Mouse (Mus musculus): ENCODE measurements at regions not wholly inside any gene's neighbourhood (a gene's known extent, or its start where the extent isn't known, plus 50 kb on each side); places are given as distances from the start of the nearest gene placed in this dataset.
A peak's percentile ranks its signal among the peaks of the same experiment; 100 is the strongest.

GRCm38 (mm10) chr10:111836802-111837201, 135.7 kb upstream of the Krr1 start:
- DNase-seq (ENCODE audit: low spot score, missing footprints) (no peak), ATAC-seq (ENCODE audit: low FRiP score) (no peak)
- Histone ChIP-seq H3K36me3 (ENCODE audit: control insufficient read depth, insufficient read depth, low read length) (no peaks in the 10 kb centered on the region), H3K9ac (ENCODE audit: low read length) (no peak overlapping the region), H3K4me2 (no peak overlapping the region), H3K4me3 (ENCODE audit: low read depth, low read length) (no peak overlapping the region), H3K27me3 (ENCODE audit: control insufficient read depth, insufficient read depth, low read length) (no peaks in the 10 kb centered on the region), H3K4me1 (ENCODE audit: control insufficient read depth, insufficient read depth, low read length) (peaks cover 7% of the 10 kb centered on the region), H3K9me3 (ENCODE audit: control insufficient read depth, low read length) (no peaks in the 10 kb centered on the region), H3K27ac (ENCODE audit: low read depth, low read length) (no peak overlapping the region)
- 88% methylated on average over 4 of the region's 4 CpGs for WGBS

GRCm38 (mm10) chr10:111842321-111842775, 130.1 kb upstream of the Krr1 start:
- Histone ChIP-seq H3K4me2 (no peak overlapping the region), H3K27ac (ENCODE audit: low read depth, low read length) (no peak overlapping the region), H3K4me3 (ENCODE audit: low read depth, low read length) (no peak overlapping the region), H3K9ac (ENCODE audit: low read length) (no peak overlapping the region), H3K27me3 (ENCODE audit: control insufficient read depth, insufficient read depth, low read length) (no peaks in the 10 kb centered on the region), H3K9me3 (ENCODE audit: control insufficient read depth, low read length) (no peaks in the 10 kb centered on the region), H3K4me1 (ENCODE audit: control insufficient read depth, insufficient read depth, low read length) (peaks cover 6% of the 10 kb centered on the region; the same call in 1 of the 2 replicates), H3K36me3 (ENCODE audit: control insufficient read depth, insufficient read depth, low read length) (no peaks in the 10 kb centered on the region)
- WGBS: 41% methylated on average over 11 of the region's 11 CpGs
- DNase-seq (ENCODE audit: low spot score, missing footprints) (peak; percentile 87), ATAC-seq (ENCODE audit: low FRiP score) (peak; percentile 49)

- Histone ChIP-seq H3K36me3 (ENCODE audit: control insufficient read depth, insufficient read depth, low read length) (no peaks in the 10 kb centered on the region), H3K4me3 (ENCODE audit: low read depth, low read length) (no peak overlapping the region), H3K27ac (ENCODE audit: low read depth, low read length) (no peak overlapping the region), H3K27me3 (ENCODE audit: control insufficient read depth, insufficient read depth, low read length) (no peaks in the 10 kb centered on the region), H3K4me1 (ENCODE audit: control insufficient read depth, insufficient read depth, low read length) (peaks cover 6% of the 10 kb centered on the region; the same call in 1 of the 2 replicates), H3K9me3 (ENCODE audit: control insufficient read depth, low read length) (no peaks in the 10 kb centered on the region), H3K4me2 (no peak overlapping the region), H3K9ac (ENCODE audit: low read length) (no peak overlapping the region)
- WGBS: 75% methylated on average over 7 of the region's 7 CpGs
- peak; percentile 67 for DNase-seq (ENCODE audit: low spot score, missing footprints)
- ATAC-seq (ENCODE audit: low FRiP score): no peak
Measured at GRCm38 (mm10) chr10:111842896-111843295, 129.6 kb upstream of the Krr1 start.

DNA sequence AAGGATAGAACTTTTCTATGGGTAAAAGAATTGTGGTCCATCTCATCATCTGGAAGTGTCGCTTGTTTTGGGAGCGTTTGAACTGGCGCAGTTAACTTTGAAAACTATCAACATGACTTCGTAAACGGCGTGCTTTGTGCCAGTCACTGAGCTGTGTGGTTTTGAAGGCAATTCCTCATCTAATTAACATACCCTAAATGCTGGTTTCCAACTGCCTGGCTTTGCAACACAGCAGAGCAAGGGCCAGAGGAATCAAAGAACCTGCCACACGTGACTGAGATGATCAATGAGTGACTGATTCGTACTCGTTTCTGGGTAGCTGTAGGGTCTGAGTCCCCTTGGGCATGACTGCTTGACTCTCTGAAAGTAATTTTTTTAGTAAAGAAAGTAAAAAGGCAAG, 129.2 kb upstream of the Krr1 start:
- Histone ChIP-seq H3K4me2 (no peak overlapping the region), H3K9me3 (ENCODE audit: control insufficient read depth, low read length) (no peaks in the 10 kb centered on the region), H3K9ac (ENCODE audit: low read length) (no peak overlapping the region), H3K27ac (ENCODE audit: low read depth, low read length) (no peak overlapping the region), H3K36me3 (ENCODE audit: control insufficient read depth, insufficient read depth, low read length) (no peaks in the 10 kb centered on the region), H3K27me3 (ENCODE audit: control insufficient read depth, insufficient read depth, low read length) (no peaks in the 10 kb centered on the region), H3K4me3 (ENCODE audit: low read depth, low read length) (no peak overlapping the region), H3K4me1 (ENCODE audit: control insufficient read depth, insufficient read depth, low read length) (peaks cover 6% of the 10 kb centered on the region; the same call in 1 of the 2 replicates)
- ATAC-seq (ENCODE audit: low FRiP score) (peak; percentile 41; the same call in 1 of the 2 replicates), DNase-seq (ENCODE audit: low spot score, missing footprints) (peak; percentile 81)
- 76% methylated on average over 9 of the region's 9 CpGs for WGBS

DNA sequence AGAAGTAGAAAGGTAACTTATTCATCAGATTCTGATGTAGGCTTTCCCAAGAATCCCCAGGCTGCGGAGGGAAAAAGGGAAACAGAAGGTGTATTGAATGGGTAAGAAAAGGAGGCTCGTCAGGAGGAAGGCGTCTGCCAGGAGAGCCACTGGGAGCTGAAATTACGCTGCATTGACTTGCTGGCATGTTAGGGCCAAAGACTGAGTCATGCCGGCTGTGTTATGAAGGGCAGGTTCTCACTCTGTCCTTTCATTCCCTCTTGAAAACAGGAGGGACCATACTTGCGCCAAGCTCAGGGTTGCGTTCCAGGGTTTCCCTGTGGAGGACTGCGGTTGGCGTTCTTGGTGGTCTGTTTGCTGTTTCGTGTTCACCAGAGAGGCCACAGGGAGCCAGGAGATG, 128.3 kb upstream of the Krr1 start:
- no peak for DNase-seq (ENCODE audit: low spot score, missing footprints)
- Histone ChIP-seq H3K4me1 (ENCODE audit: control insufficient read depth, insufficient read depth, low read length) (peaks cover 6% of the 10 kb centered on the region; the same call in 1 of the 2 replicates), H3K9me3 (ENCODE audit: control insufficient read depth, low read length) (no peaks in the 10 kb centered on the region), H3K27ac (ENCODE audit: low read depth, low read length) (no peak overlapping the region), H3K27me3 (ENCODE audit: control insufficient read depth, insufficient read depth, low read length) (no peaks in the 10 kb centered on the region), H3K4me2 (no peak overlapping the region), H3K36me3 (ENCODE audit: control insufficient read depth, insufficient read depth, low read length) (no peaks in the 10 kb centered on the region), H3K9ac (ENCODE audit: low read length) (no peak overlapping the region), H3K4me3 (ENCODE audit: low read depth, low read length) (no peak overlapping the region)
- no peak for ATAC-seq (ENCODE audit: low FRiP score)
- 91% methylated on average over 10 of the region's 10 CpGs for WGBS

GRCm38 (mm10) chr10:111845946-111846345, 126.5 kb upstream of the Krr1 start:
- Histone ChIP-seq H3K4me3 (ENCODE audit: low read depth, low read length) (no peak overlapping the region), H3K27me3 (ENCODE audit: control insufficient read depth, insufficient read depth, low read length) (no peaks in the 10 kb centered on the region), H3K36me3 (ENCODE audit: control insufficient read depth, insufficient read depth, low read length) (no peaks in the 10 kb centered on the region), H3K9ac (ENCODE audit: low read length) (no peak overlapping the region), H3K4me1 (ENCODE audit: control insufficient read depth, insufficient read depth, low read length) (peaks cover 6% of the 10 kb centered on the region; the same call in 1 of the 2 replicates), H3K27ac (ENCODE audit: low read depth, low read length) (no peak overlapping the region), H3K4me2 (no peak overlapping the region), H3K9me3 (ENCODE audit: control insufficient read depth, low read length) (no peaks in the 10 kb centered on the region)
- ATAC-seq (ENCODE audit: low FRiP score) (no peak), DNase-seq (ENCODE audit: low spot score, missing footprints) (no peak)
- WGBS: 96% methylated on average over 2 of the region's 2 CpGs

- H3K27ac ChIP-seq (ENCODE audit: low read depth, low read length): no peak overlapping the region
- H3K9ac ChIP-seq (ENCODE audit: low read length): no peak overlapping the region
- no peak overlapping the region for H3K4me3 ChIP-seq (ENCODE audit: low read depth, low read length)
- ATAC-seq (ENCODE audit: low FRiP score) (no peak), DNase-seq (ENCODE audit: low spot score, missing footprints) (no peak)
- no peaks in the 10 kb centered on the region for H3K36me3 ChIP-seq (ENCODE audit: control insufficient read depth, insufficient read depth, low read length)
- no peaks in the 10 kb centered on the region for H3K9me3 ChIP-seq (ENCODE audit: control insufficient read depth, low read length)
- WGBS: 90% methylated on average over 5 of the region's 5 CpGs
- no peaks in the 10 kb centered on the region for H3K4me1 ChIP-seq (ENCODE audit: control insufficient read depth, insufficient read depth, low read length)
- no peaks in the 10 kb centered on the region for H3K27me3 ChIP-seq (ENCODE audit: control insufficient read depth, insufficient read depth, low read length)
- no peak overlapping the region for H3K4me2 ChIP-seq
Measured at GRCm38 (mm10) chr10:111854254-111854653, 118.2 kb upstream of the Krr1 start.

- H3K36me3 ChIP-seq (ENCODE audit: control insufficient read depth, insufficient read depth, low read length): no peaks in the 10 kb centered on the region
Measured at GRCm38 (mm10) chr10:111855496-111855895, 117.0 kb upstream of the Krr1 start.

GRCm38 (mm10) chr10:111858403-111858802, 114.1 kb upstream of the Krr1 start:
- H3K9me3 ChIP-seq (ENCODE audit: control insufficient read depth, low read length): no peaks in the 10 kb centered on the region
- no peak overlapping the region for H3K9ac ChIP-seq (ENCODE audit: low read length)
- no peaks in the 10 kb centered on the region for H3K36me3 ChIP-seq (ENCODE audit: control insufficient read depth, insufficient read depth, low read length)
- no peak overlapping the region for H3K27ac ChIP-seq (ENCODE audit: low read depth, low read length)
- DNase-seq (ENCODE audit: low spot score, missing footprints) (no peak), ATAC-seq (ENCODE audit: low FRiP score) (no peak)
- H3K4me2 ChIP-seq: no peak overlapping the region
- WGBS: 93% methylated on average over 6 of the region's 6 CpGs
- H3K4me1 ChIP-seq (ENCODE audit: control insufficient read depth, insufficient read depth, low read length): no peaks in the 10 kb centered on the region
- H3K27me3 ChIP-seq (ENCODE audit: control insufficient read depth, insufficient read depth, low read length): no peaks in the 10 kb centered on the region
- no peak overlapping the region for H3K4me3 ChIP-seq (ENCODE audit: low read depth, low read length)

More at GRCm38 (mm10) chr10:111855496-111855895, 117.0 kb upstream of the Krr1 start:
- Histone ChIP-seq H3K4me1 (ENCODE audit: control insufficient read depth, insufficient read depth, low read length) (no peaks in the 10 kb centered on the region), H3K4me3 (ENCODE audit: low read depth, low read length) (no peak overlapping the region), H3K27me3 (ENCODE audit: control insufficient read depth, insufficient read depth, low read length) (no peaks in the 10 kb centered on the region), H3K27ac (ENCODE audit: low read depth, low read length) (no peak overlapping the region), H3K9me3 (ENCODE audit: control insufficient read depth, low read length) (no peaks in the 10 kb centered on the region), H3K4me2 (no peak overlapping the region), H3K9ac (ENCODE audit: low read length) (no peak overlapping the region)
- ATAC-seq (ENCODE audit: low FRiP score) (no peak), DNase-seq (ENCODE audit: low spot score, missing footprints) (no peak)
- 92% methylated on average over 18 of the region's 18 CpGs for WGBS

All from midbrain, embryonic 11.5 days (tissue).